Comparison of ENCODE assay signal across 8 mouse cellular contexts in the genomic region with DNA sequence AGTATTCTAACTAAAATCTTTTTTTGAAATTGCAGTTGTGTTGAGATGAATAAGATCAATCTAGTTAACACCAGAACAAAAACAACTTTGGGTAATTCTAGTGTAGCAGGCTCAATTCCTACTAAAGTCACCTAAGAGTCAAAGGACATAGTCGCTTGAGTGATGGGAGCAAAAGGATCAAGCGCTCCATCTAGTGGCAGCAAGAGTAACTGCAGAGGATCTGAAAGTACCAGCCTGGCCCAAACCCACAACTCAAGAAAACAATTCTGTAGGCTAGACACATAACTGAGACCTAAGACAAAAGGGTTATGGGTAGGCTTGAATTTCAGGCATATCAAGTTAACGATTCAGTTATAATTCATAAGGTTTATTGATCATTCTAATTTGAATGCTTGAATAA. TPM values are rescaled to one million over a fixed set of nuclear protein-coding genes. Genes with fewer than 3 reads are reported as not detected.
DNase-seq lines count a peak whose midpoint lies in the region; ATAC-seq lines count a peak whose summit lies in the region.

No protein-coding gene starts in this region.

- intact Hi-C loops in heart, postnatal 36 days (cut with DNase I), result loop anchor here (1.0 to 5.0 kb wide), 4 partner anchors 20 to 251 kb away; partner anchors contain the start of gene Lnpep

- peak; percentile 100 for ATAC-seq in megakaryocyte progenitor cell, adult 5-6 weeks (replicated peaks; ENCODE audit: poor library complexity)

- peak; percentile 33 for DNase-seq in kidney, adult 18-20 months
- DNase-seq in kidney, adult 11 months, result no peak
- peak; percentile 50 for DNase-seq in adrenal gland, adult 2 months
- DNase-seq in embryo, embryonic 11.5 days (ENCODE audit: low read depth, low spot score), result peak; percentile 46
- peak; percentile 49 to 68 for DNase-seq in heart, postnatal 36 days
- DNase-seq in layer of hippocampus, adult 9-10 months (ENCODE audit: low spot score), result peak; percentile 25
- peak; percentile 61 for DNase-seq in skeletal muscle tissue, adult 2 months (ENCODE audit: low read depth, low spot score)

RNA-seq across cellular contexts. Expression of gene Lnpep, which starts 20.9 kb away (rescaled TPM):
- 100 to 1,000 TPM; 108 to 118 TPM for total RNA-seq in adrenal gland, adult 2 months (2021)
- polyA plus RNA-seq in adrenal gland, adult 2 months (2012; rRNA removed), result 5.4 and 6.0 TPM in 2 replicates
- 100 to 1,000 TPM; 177 to 190 TPM for total RNA-seq in heart, postnatal 36 days (2021)
- total RNA-seq in megakaryocyte progenitor cell, adult 5-6 weeks (2015), result 70.8 and 72.5 TPM in 2 replicates
- total RNA-seq in megakaryocyte progenitor cell, adult 5-6 weeks (2017), result 40.0 and 51.7 TPM in 2 replicates

RNA-seq across cellular contexts. Expression of gene Vmn2r90, which starts 57.8 kb away (rescaled TPM):
- not detected for total RNA-seq in adrenal gland, adult 2 months (2021)
- not detected in 2 replicates for polyA plus RNA-seq in adrenal gland, adult 2 months (2012; rRNA removed)
- not detected for total RNA-seq in heart, postnatal 36 days (2021)
- 0.22 TPM in 1 of 2 replicates, not detected in the other for total RNA-seq in megakaryocyte progenitor cell, adult 5-6 weeks (2015)
- total RNA-seq in megakaryocyte progenitor cell, adult 5-6 weeks (2017), result not detected in 2 replicates
